Mouse (Mus musculus): ENCODE measurements around the gene Slc37a3.
"Not testable (repeated sequence)": the region's sequence is repeated elsewhere in the genome, so short reads cannot be mapped to it uniquely, and the experiment has no call there.

The Slc37a3 gene

DNA sequence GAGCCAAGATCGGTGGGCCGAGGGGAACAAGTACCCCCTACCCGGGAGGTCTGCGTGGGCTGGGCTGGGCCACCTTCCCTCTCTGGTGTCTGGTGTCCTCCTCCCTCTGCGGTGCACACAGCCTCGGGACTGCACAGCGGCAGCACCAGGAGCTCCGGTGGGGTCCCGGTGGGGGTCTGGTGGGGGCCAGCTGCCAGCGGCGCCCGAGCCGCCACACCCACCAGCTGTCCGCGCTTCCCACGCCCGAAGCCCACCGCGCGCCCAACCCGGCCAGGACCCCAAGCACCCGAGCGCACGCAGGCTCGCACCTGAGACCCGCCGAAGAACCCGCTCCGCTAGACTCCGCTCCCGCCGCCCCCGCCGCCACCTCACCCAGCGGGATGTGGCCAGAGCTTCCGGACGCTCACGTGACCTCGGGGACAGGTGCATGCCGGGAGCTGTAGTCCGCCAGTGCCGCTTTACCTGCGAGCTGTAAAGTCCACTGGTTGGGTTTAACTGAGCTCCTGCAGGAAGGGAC lies at the start of gene Slc37a3:
Slc37a3 (minus strand) TSS at position 365 of the 517 bp plus-strand sequence.
- DNase-seq (ENCODE audit: extremely low read depth, low read depth, low spot score) = no peak

DNA sequence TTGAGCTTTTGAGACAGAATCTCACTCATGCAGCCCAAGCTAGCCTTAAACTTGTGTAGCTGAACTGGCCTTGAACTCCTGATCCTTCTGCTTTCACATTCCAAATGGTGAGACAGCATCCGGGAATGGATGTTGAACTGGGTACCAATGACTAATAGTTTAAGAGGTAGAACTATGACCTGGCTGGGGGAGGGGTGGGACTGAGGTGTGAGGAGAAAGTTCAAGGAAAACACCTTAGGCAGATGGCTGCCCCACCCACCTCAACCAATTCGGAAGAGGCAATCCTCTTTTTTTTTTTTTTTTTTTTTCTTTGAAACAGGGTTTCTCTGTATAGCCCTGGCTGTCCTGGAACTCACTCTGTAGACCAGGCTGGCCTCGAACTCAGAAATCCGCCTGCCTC lies 49.2 kb upstream of the Slc37a3 start:
- DNase-seq (ENCODE audit: extremely low read depth, low read depth, low spot score) = no peak

DNA sequence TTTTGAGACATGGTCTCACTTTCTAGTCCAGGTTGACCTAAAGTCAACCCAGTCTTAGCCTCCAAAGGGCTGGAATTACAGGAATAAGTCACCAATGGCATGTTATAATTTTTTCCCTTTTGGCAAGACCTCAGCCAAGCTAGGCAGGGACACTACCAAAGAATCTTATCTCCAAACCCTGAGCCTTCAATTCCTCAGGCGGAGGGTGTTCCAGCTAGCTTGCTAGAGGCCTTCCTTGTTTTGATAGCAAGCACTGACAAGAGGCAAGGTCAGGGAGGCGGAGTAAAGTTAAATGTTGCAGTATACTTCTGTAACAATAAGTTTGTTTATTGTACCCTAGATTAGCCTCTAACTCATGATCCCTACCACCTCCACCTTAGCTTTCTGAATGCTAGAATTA lies 47.7 kb upstream of the Slc37a3 start:
- DNase-seq (ENCODE audit: extremely low read depth, low read depth, low spot score) = no peak

DNA sequence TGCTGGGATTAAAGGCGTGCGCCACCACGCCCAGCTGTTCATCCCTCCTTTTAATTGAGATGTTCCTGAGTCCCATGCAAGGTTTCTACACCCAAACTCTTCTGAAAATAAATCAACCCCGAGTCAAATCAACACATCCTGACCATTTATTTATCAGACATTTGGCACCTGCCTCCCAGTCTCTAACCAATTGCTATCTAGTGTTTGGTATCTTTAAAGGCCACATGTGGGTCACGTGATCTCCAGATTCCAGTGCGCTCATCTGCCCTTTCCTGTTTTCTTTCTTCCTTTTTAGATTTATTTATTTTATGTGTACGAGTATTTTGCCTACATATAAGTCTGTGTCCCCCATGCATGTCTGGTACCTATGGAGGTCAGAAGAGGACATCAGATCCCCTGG lies 46.2 kb upstream of the Slc37a3 start:
- no peak for DNase-seq (ENCODE audit: extremely low read depth, low read depth, low spot score)

DNA sequence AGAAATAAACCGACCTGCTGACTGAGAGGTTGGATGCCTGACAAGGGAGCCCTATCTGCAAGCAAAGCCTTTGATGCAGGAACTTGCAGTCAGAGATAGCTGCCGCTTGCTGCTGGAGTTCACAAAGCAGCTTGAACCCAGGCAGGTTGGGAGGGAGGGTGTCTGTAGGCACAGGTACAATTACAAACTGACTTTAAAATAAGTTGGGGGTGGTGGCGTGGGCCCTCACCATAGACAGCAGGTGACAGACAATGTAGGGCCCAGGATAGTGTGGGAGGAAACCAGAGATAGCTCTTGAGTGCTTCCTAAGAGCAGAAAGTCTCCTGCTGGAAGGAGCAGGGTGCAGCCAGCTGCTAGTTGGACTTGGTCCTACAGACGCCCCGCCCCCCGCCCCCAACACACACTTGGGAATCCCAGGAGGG lies 45.7 kb upstream of the Slc37a3 start:
- no peak for DNase-seq (ENCODE audit: extremely low read depth, low read depth, low spot score)

DNA sequence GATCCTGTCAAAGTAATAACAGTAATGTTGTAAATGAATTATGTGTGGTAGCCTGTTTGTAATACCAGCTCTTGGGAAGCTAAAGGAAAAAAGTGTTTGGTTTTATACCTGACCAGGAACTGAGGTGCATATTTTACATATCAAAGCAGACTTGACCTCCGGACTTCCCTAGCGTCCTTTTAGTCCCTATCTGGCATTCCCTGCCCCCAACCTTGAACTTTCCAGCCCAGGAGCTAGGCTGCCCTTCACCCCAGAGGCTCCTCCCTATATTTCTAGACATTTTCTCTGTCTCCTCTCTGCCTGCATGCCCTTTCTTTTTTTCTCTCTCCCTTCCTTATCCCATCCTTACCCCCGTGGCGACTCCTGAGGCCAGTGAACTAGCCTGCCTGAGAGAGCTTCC lies 43.4 kb upstream of the Slc37a3 start:
- DNase-seq (ENCODE audit: extremely low read depth, low read depth, low spot score) = no peak

DNA sequence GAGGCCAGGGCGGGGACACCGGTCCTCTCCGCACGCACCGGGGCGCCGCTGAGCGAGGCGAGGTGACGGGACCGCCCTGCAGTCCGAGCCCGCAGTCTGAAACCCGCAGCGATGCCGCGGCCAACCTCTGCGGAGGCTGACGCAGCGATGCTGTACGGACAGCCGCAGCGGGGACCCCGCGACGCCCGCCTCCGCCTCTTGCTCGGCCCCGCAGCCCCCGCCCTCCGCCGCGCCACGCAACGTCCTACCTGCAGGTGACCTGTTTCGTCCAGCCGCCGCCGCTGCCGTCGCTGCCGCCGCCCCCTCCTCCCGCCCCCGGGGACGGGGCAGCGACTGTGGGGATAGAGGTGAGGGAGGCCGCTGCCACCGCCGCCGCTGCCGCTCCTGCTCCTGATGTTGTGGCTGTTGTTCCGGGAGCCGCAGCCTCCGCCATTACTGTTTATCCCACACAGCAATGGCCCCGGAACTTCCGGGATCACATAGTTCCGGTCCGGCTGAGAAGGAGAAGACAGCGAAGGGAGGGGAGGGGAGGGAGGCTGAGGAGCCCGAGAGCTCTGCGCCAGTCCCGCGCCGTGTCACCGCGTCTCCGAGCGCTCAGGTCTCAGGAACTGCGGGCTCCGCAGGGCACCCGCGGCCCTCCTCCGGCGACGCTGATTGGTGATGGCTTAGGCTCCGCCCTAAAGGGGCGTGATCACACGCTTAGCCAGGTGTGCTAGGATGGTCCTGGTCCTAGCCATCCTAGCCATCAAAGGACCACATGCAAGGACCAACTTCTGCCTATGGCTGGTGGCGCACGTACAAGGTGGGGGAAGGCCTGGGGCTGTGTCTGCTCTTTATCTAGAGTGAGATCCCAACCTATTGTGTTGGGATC lies 42.6 kb upstream of the Slc37a3 start, which contains the start of gene Mkrn1:
Mkrn1 (minus strand) TSS at position 612 of the 871 bp plus-strand sequence.
- no peak for DNase-seq (ENCODE audit: extremely low read depth, low read depth, low spot score)

DNA sequence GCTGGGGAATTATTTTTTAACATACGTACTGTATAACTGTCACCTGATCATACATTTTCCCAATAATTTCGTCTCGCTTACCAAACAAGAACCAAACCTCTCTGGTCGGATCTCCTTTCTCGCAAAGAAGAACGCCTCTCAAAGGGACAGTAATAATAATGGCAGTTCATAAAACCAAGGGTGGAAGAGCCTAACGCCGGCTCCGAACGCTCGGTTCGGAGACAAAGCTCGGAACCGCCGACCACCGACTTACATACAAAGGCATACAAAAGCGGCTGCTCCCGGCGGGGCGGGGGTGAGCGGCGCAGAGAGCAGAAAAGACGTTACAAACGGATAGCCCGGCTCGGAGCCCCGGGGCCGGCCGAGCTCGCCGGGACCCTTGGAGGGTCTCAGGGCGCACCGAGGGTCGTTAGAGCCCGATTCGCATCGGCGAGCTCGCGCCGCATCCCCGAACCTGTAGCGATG lies 41.9 kb upstream of the Slc37a3 start:
- no peak for DNase-seq (ENCODE audit: extremely low read depth, low read depth, low spot score)

DNA sequence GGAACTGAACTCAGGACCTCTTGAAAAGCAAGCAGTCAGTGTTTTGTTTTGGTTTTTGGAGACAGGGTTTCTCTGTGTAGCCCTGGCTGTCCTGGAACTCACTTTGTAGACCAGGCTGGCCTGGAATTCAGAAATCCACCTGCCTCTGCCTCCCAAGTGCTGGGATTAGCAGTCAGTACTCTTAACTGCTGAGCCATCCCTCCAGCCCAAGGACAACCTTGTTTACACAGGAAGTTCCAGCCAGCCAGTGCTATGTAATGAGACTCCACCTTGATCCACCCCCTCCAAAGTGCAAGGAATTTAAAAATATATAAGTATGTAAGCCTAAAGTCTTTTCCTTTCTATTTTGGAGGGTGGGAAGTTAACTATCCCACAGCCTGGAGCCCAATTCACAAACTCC lies 39.2 kb upstream of the Slc37a3 start:
- not testable (repeated sequence) for DNase-seq (ENCODE audit: extremely low read depth, low read depth, low spot score)

DNA sequence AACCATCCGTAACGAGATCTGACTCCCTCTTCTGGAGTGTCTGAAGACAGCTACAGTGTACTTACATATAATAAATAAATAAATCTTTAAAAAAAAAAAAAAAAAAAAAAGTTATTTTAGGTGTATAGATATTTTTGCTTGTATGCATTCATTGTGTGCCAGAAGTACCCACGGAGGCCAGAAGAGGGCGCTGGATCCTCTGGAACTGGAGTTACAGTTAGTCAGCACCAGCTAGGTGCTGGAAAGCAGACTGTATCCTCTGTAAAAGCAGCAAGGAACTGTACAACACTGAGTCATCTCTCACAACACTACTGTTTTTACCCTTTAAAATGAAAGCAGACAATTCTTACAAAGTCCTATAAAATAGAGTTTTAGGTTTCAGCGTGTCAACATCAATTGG lies 38.3 kb upstream of the Slc37a3 start:
- DNase-seq (ENCODE audit: extremely low read depth, low read depth, low spot score) = no peak

DNA sequence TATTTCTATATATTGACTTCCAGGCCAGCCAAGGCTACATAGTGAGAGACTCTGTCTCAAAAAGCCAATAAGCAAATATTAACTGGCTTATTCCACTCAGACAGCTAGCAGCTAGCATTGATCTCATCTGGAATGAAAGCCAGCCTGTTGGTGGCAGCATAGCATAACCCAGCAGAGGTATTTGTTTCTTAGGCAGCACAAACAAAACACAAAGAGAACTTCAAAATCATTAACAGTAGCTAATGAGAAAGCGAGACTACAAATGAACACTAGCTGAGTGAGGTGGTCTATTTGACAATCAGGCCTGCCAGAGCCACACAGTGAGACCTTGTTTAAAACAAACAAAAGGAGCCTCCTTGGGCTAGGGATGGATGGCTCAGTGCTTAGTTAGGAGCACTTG lies 36.6 kb upstream of the Slc37a3 start:
- DNase-seq (ENCODE audit: extremely low read depth, low read depth, low spot score) = no peak

DNA sequence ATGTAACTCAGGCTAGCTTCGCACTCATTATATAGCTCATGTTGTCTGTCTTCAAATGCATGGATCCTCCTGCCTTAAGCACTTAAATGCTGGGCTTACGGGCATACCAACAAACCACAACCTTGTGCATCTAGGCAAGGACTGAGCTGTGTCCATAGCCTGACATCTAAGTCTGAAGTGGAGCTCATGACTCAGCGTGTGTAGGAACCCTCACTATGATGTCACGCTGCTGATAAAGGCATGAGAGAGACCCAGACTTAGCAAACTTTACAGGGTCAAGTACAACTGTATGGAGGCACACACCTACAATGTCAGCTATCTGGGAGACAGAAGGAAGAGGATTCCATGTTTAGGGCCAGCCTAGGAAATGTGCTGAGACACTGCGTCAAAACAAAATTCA lies 29.0 kb upstream of the Slc37a3 start:
- no peak for DNase-seq (ENCODE audit: extremely low read depth, low read depth, low spot score)

DNA sequence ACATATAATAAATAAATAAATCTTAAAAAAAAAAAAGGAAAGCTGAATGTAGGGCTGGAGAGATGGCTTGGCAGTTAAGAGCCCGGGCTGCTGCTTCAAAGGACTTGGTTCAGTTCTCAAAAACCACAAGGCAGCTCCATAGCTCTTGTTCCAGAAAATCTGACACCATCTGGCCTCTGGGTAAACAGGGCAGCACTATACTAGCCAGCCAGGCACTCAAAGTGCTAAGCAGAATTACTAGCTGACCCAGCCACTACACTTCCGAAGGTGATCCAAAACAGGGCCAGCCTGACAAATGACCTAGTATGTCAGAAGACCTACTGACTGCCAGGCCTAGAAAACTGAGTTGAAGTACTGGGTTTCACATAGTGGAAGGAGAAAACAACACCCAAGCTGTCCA lies 25.7 kb upstream of the Slc37a3 start:
- no peak for DNase-seq (ENCODE audit: extremely low read depth, low read depth, low spot score)

DNA sequence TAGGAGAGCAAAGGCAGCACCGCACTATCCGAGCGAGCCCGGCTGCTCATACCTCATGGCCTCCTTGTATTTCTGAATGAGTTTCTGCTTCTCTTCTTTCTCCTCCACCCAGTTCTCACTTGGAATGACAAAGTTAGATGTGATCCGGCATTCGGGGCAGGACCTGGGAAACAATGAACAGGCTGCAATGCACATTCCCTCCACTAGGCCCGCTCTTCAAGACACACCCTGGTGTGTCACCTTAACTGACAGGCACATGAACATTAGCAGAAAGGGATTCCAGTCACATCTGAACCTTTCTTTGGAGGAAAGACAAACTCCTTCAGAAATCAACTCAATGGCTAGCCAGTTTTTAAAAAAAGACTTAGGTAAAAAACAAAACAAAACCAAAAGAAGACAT lies 22.9 kb upstream of the Slc37a3 start:
- DNase-seq (ENCODE audit: extremely low read depth, low read depth, low spot score) = no peak

DNA sequence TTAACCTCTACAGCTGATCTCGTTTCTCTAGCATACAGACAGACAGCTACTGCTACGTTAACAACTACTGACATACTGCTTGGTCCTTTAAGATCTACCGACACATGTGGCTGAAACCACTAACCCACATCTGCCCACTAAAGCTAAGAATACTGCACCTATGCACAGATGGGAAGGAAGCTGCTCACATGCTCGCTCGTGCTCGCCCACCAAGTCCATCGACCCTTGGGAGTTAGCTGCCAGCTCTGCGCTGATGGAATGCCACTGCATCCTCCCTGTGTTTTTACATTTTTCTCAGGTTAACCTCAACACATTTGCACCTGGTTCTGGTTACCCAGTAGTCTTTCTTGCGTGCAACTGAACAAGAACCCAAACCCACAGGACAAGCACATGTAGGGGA lies 20.9 kb upstream of the Slc37a3 start:
- DNase-seq (ENCODE audit: extremely low read depth, low read depth, low spot score) = no peak

DNA sequence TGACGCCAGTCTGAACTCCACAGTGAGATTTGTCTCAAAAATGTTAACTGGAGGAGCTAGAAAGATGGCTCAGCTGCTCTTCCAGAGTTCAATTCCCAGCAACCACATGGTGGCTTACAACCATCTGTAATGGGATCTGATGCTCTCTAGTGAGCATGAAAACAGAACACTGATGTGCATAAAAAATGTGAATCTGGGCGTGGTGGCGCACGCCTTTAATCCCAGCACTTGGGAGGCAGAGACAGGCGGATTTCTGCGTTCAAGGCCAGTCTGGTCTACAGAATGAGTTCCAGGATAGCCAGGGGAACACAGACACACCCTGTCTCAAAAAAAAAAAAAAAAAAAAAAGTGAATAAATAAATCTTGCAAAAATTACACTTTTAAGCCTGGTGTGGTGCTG lies 19.6 kb upstream of the Slc37a3 start:
- DNase-seq (ENCODE audit: extremely low read depth, low read depth, low spot score) = no peak

DNA sequence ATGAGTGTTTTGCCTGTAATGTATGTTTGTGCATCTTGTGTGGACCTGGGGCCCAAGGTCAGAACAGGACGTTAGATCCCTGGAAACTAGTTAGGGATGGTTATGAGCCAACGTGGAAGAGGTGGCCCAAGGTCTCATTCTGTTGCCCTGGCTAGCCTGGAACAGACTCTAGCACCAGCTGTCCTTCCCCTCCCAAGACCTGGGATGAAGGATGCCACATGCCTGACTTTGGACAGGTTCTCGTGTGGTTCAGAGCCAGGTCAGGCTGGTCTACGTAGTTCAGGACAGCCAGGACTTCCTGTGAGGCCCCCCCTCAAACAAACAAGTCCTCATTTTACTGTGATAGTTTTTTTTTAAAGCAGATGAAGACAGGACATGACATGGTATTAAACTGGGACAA lies 18.4 kb upstream of the Slc37a3 start:
- no peak for DNase-seq (ENCODE audit: extremely low read depth, low read depth, low spot score)

DNA sequence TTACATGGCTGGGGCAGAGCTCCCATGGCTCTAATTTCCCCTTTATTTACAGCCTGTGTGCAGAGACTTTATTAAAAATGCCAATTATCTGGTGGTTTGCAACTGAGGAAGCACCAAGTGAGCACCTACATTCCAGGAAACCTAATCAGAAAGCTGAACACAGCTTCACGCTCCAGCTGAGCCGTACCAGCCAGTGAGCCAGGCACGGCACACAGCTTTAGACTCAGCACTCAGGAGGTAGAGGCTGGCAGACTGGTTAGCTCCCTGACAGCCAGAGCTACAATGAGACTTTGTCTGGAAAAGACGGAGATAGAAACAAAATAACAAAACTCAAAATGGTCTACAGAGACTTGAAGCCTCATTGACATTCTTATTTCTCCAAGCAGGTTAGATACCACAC lies 18.0 kb upstream of the Slc37a3 start:
- no peak for DNase-seq (ENCODE audit: extremely low read depth, low read depth, low spot score)

DNA sequence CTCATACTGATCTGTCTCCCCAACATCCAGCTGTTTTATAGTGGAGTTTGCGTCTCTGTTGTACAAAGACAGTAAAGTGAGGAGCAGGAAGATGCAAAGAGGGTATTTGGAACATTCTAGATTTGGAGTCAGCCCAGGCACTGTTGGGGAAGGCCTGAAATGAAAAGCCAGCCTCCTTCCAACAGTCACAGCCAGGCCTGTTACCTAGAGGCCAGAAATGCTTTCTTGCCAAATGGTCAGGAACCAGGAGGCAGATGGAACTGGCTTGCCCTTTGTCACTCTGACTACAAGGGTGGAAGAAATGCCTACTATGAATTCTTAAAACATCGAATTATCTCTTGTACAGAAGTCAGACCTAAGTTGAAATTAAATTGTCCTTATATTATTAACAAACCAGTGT lies 12.5 kb upstream of the Slc37a3 start:
- DNase-seq (ENCODE audit: extremely low read depth, low read depth, low spot score) = no peak

DNA sequence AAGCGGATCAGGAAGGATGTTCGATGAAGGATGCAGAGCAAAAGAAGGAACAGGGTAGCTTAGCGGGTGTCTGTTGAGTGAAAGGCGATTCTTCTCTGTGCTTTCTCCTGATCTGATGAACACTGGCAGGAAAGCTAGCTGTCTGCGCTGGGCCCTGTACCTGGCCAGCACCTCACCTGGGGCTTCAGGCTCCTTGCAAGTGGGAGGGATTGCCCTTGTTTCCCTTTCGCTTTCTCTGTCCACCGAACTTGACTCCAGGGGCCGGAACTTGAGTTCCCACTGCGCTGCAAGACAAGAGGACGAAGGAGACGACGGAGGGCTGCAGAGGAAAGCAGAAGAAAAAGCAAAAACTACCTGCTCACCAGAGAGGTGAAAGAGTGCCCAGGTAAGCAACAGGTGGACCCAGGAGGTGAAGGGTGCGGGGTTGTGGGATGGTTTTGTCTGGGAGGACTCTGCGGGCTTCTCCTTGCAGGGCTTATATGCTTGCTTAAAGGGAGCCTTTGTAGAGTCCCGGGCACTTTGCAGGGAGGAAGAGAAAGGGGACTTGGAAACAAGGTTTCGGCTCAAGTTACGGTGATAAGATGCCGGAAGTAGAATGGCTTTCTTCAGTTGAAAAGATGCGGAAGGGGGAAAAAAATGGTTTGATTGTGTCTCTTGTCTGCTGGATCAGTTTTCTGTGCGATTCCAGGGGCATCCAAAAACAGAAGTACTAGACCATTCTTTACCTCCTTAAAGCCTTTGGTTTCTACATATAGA lies 3.8 kb upstream of the Slc37a3 start, which contains the start of gene Rab19:
Rab19 (plus strand) TSS at position 51 of the 756 bp plus-strand sequence.
- DNase-seq (ENCODE audit: extremely low read depth, low read depth, low spot score) = no peak

DNA sequence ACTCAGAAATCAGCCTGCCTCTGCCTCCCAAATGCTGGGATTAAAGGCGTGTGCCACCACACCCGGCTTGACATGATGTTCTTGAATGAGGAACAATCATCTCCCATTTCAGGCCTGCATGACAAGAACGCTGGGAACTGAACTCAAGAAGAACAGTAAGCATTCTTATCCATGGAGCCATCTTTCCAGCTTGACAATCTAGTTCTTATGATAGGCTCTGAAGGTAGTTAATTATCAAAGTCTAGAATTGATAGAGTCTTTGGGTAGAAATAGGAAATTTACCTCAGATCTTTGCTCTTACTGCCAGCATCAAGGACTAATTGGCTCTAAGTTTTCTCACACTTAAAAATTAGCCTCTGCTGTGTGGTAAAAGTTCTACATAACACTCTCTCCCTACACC lies 2.8 kb upstream of the Slc37a3 start:
- DNase-seq (ENCODE audit: extremely low read depth, low read depth, low spot score) = no peak

DNA sequence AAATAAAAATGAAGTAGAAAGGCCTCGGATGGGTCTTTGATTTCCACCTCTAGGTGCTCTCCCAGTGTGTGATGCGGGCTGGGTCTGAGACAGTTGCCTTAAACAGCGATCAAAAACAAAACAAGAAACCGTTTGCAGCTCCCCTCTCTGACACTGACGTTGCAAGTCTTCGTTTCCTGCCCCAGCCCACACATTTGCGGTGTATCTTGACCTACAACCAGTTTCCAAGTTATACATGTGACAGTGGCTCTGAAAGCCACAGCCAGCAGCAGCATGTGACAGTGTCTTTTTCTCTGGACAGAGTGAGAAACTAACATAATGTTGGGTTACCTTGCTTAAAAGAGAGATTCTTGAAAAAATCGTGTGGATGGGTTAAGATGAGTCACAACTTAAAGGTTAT lies 2.3 kb upstream of the Slc37a3 start:
- no peak for DNase-seq (ENCODE audit: extremely low read depth, low read depth, low spot score)

Measured in fat pad, adult 2 months (tissue).